Mouse (Mus musculus) midbrain, embryonic 14.5 days (tissue): Measurements from ENCODE around the gene Sec61a2. TPM values are rescaled to one million over a fixed set of nuclear protein-coding genes. Genes with fewer than 3 reads are reported as not detected.

Source experiments
- ATAC-seq: fragments of 200-750 bp; cut with Nextera tagmentation; 2 replicates; pipeline ENCODE4 v1.8.0; 2017; ENCODE audit warnings: moderate number of reproducible peaks, moderate library complexity; ENCODE audit not compliant: low FRiP score, low TSS enrichment
- DNase-seq: peaks from one replicate; pipeline ENCODE4 v3.0.0-alpha.2; 2015
- H3K27ac ChIP-seq: fragments of 300-500 bp; sonication (generic); replicated peaks from 2 replicates; pipeline ENCODE4 v1.5.1; 2014; ENCODE audit warnings: mild to moderate bottlenecking, low read depth, low read length, moderate library complexity
- H3K27me3 ChIP-seq: fragments of 300-500 bp; sonication (generic); 2 replicates; pipeline ENCODE4 v1.6.1; 2014; ENCODE audit warnings: low read length, control low read depth, mixed read lengths; ENCODE audit not compliant: control insufficient read depth, insufficient read depth
- H3K36me3 ChIP-seq: fragments of 300-500 bp; sonication (generic); 2 replicates; pipeline ENCODE4 v1.6.1; 2014; ENCODE audit warnings: low read length, control low read depth; ENCODE audit not compliant: control insufficient read depth, insufficient read depth
- H3K4me1 ChIP-seq: fragments of 300-500 bp; sonication (generic); 2 replicates; pipeline ENCODE4 v1.6.1; 2014; ENCODE audit warnings: mild to moderate bottlenecking, antibody characterized with exemption, low read length, control low read depth; ENCODE audit not compliant: control insufficient read depth, insufficient read depth
- H3K4me2 ChIP-seq: fragments of 300-500 bp; sonication (generic); 2 replicates; pipeline ENCODE4 v1.6.1; 2014; ENCODE audit warnings: mild to moderate bottlenecking, low read length, moderate library complexity
- H3K4me3 ChIP-seq: fragments of 300-500 bp; sonication (generic); replicated peaks from 2 replicates; pipeline ENCODE4 v1.5.1; 2014; ENCODE audit warnings: low read depth, low read length
- H3K9ac ChIP-seq: fragments of 300-500 bp; sonication (generic); replicated peaks from 2 replicates; pipeline ENCODE4 v1.6.1; 2014; ENCODE audit warnings: mild to moderate bottlenecking, low read length, moderate library complexity
- H3K9me3 ChIP-seq: fragments of 300-500 bp; sonication (generic); 2 replicates; pipeline ENCODE4 v1.6.1; 2016; ENCODE audit warnings: low read length, control low read depth, mixed read lengths; ENCODE audit not compliant: control insufficient read depth
- WGBS: fragments of 180-500 bp; shearing (Covaris S2); extraction: QIAGEN DNeasy Blood & Tissue Kit; methylation state at CpG from one replicate; pipeline ENCODE4 v1.1.7; 2014; 5-methylcytosine and 5-hydroxymethylcytosine counted together
- polyA plus RNA-seq: library from polyadenylated mRNA; unstranded; fragments of >200 nt; fragmentation: Nextera tagmentation; extraction: Ambion mirVana; gene quantifications from 2 replicates; pipeline ENCODE4 v1.2.1, GENCODE M21; 2014

Sec61a2 gene
- polyA plus RNA-seq, 1 experiment from 2014 or later: 102 TPM

DNA sequence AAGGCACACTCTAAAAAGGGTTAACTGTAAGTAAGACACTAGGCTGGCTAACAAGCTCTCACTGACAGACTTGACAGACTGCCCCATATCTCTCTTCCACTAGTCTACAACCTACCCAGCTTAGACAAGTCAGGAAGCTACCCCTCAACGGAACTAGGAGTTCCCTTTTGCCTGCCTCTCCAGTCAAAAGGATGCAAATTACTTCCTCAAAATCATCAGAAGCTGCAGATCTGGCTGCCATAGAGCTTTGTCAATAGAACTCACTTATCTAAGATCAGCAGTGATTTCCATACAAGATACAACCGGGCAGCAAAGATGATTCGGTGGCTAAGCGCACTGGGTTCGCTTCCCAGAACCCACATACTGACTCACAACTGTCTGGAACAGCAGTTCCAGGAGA is 70.5 kb downstream of the Sec61a2 start:
- H3K9ac ChIP-seq: no peak overlapping the region
- DNase-seq: no peak
- H3K27me3 ChIP-seq: no peaks in the 10 kb centered on the region
- no peak overlapping the region for H3K27ac ChIP-seq
- H3K9me3 ChIP-seq: no peaks in the 10 kb centered on the region
- H3K4me1 ChIP-seq: no peaks in the 10 kb centered on the region
- no peak overlapping the region for H3K4me2 ChIP-seq
- ATAC-seq: no peak
- H3K36me3 ChIP-seq: peaks cover 56% of the 10 kb centered on the region
- H3K4me3 ChIP-seq: no peak overlapping the region
- WGBS: 90% methylated on average over 5 of the region's 5 CpGs

- Histone ChIP-seq H3K4me1 (no peaks in the 10 kb centered on the region), H3K4me3 (no peak overlapping the region), H3K9me3 (no peaks in the 10 kb centered on the region), H3K36me3 (peaks cover 59% of the 10 kb centered on the region), H3K4me2 (no peak overlapping the region), H3K27me3 (no peaks in the 10 kb centered on the region), H3K27ac (no peak overlapping the region), H3K9ac (no peak overlapping the region)
- 28% methylated on average over 1 of the region's 1 CpGs for WGBS
- DNase-seq (peak; percentile 60), ATAC-seq (no peak)
These were observed 71.0 kb downstream of the Sec61a2 start for GRCm38 (mm10) chr2:5824213-5824612.

GRCm38 (mm10) chr2:5822449-5822848 is 72.8 kb downstream of the Sec61a2 start:
- no peak overlapping the region for H3K9ac ChIP-seq
- H3K4me2 ChIP-seq: no peak overlapping the region
- WGBS: 98% methylated on average over 6 of the region's 6 CpGs
- H3K9me3 ChIP-seq: no peaks in the 10 kb centered on the region
- peaks cover 70% of the 10 kb centered on the region for H3K36me3 ChIP-seq
- H3K27me3 ChIP-seq: no peaks in the 10 kb centered on the region
- H3K4me3 ChIP-seq: no peak overlapping the region
- DNase-seq (no peak), ATAC-seq (no peak)
- no peaks in the 10 kb centered on the region for H3K4me1 ChIP-seq
- no peak overlapping the region for H3K27ac ChIP-seq

GRCm38 (mm10) chr2:5821264-5821663 is 74.0 kb downstream of the Sec61a2 start:
- peaks cover 70% of the 10 kb centered on the region for H3K36me3 ChIP-seq
- WGBS: 93% methylated on average over 10 of the region's 10 CpGs
- H3K9me3 ChIP-seq: no peaks in the 10 kb centered on the region
- no peak for ATAC-seq
- H3K27ac ChIP-seq: no peak overlapping the region
- DNase-seq: no peak
- H3K4me3 ChIP-seq: no peak overlapping the region
- H3K4me2 ChIP-seq: no peak overlapping the region
- no peaks in the 10 kb centered on the region for H3K4me1 ChIP-seq
- H3K27me3 ChIP-seq: no peaks in the 10 kb centered on the region
- no peak overlapping the region for H3K9ac ChIP-seq

Other genes with a start within 250 kb of the Sec61a2 start
- 6.0 and 6.4 TPM in 2 replicates for gene Camk1d, start 180.9 kb downstream of the Sec61a2 start, polyA plus RNA-seq
- 19.8 and 26.6 TPM in 2 replicates for gene Nudt5, start 50.4 kb downstream of the Sec61a2 start, polyA plus RNA-seq
- gene Cdc123, start 50.3 kb downstream of the Sec61a2 start, polyA plus RNA-seq: 284 and 304 TPM in 2 replicates
- gene Gm13199, start 32.5 kb downstream of the Sec61a2 start, polyA plus RNA-seq: 1.2 and 2.5 TPM in 2 replicates
- gene Dhtkd1, start 47.4 kb upstream of the Sec61a2 start, polyA plus RNA-seq: 5.7 and 6.0 TPM in 2 replicates
- 8.7 and 12.2 TPM in 2 replicates for gene Upf2, start 56.0 kb upstream of the Sec61a2 start, polyA plus RNA-seq
- gene Proser2, start 234.8 kb upstream of the Sec61a2 start, polyA plus RNA-seq: 4.0 and 4.1 TPM in 2 replicates